Mouse (Mus musculus): ENCODE results near the gene Lyl1. TPM values are rescaled to one million over a fixed set of nuclear protein-coding genes. Genes with fewer than 3 reads are reported as not detected.
A peak's percentile ranks its signal among the peaks of the same experiment; 100 is the strongest.

Lyl1 gene
- polyA plus RNA-seq (2014; fragmentation: Nextera tagmentation; extraction: Ambion mirVana), result 5.1 and 6.5 TPM in 2 replicates

GRCm38 (mm10) chr8:84700941-84701911 is at the start of gene Lyl1:
Gene Lyl1 (plus strand): TSS chr8:84701457.
- 11% methylated on average over 34 of the region's 34 CpGs for WGBS
- H3K4me2 ChIP-seq, result no peak within 1 kb of the TSS
- H3K4me3 ChIP-seq (ENCODE audit: low read depth, low read length), result peak within 1 kb of the TSS; percentile 1; the same call in 1 of the 2 replicates
- peak within 1 kb of the TSS; percentile 36; the same call in 1 of the 2 replicates for H3K27ac ChIP-seq (ENCODE audit: low read depth, low read length)
- peaks cover 49% of the 10 kb centered on the region for H3K27me3 ChIP-seq (ENCODE audit: control insufficient read depth, insufficient read depth, low read length)
- DNase-seq (ENCODE audit: low spot score, missing footprints), result no peak
- H3K9me3 ChIP-seq (ENCODE audit: control insufficient read depth, low read length), result no peaks in the 10 kb centered on the region
- peaks cover 12% of the 10 kb centered on the region for H3K4me1 ChIP-seq (ENCODE audit: control insufficient read depth, insufficient read depth, low read length)
- no peak within 1 kb of the TSS for H3K9ac ChIP-seq (ENCODE audit: low read length)
- peaks cover 10% of the 10 kb centered on the region; the same call in 1 of the 2 replicates for H3K36me3 ChIP-seq (ENCODE audit: control insufficient read depth, insufficient read depth, low read length)
- peak; percentile 35 for ATAC-seq (ENCODE audit: low FRiP score)

- DNase-seq (ENCODE audit: low spot score, missing footprints) (no peak), ATAC-seq (ENCODE audit: low FRiP score) (no peak)
- no peak overlapping the region for H3K9ac ChIP-seq (ENCODE audit: low read length)
- no peaks in the 10 kb centered on the region for H3K27me3 ChIP-seq (ENCODE audit: control insufficient read depth, insufficient read depth, low read length)
- no peaks in the 10 kb centered on the region for H3K36me3 ChIP-seq (ENCODE audit: control insufficient read depth, insufficient read depth, low read length)
- whole genome bisulfite sequencing, result 71% methylated on average over 9 of the region's 9 CpGs
- peaks cover 27% of the 10 kb centered on the region for H3K4me1 ChIP-seq (ENCODE audit: control insufficient read depth, insufficient read depth, low read length)
- no peaks in the 10 kb centered on the region for H3K9me3 ChIP-seq (ENCODE audit: control insufficient read depth, low read length)
- no peak overlapping the region for H3K4me3 ChIP-seq (ENCODE audit: low read depth, low read length)
- no peak overlapping the region for H3K27ac ChIP-seq (ENCODE audit: low read depth, low read length)
- no peak overlapping the region for H3K4me2 ChIP-seq
Measured at GRCm38 (mm10) chr8:84653092-84653631, 48.1 kb upstream of the Lyl1 start.

GRCm38 (mm10) chr8:84654597-84654996 is 46.7 kb upstream of the Lyl1 start:
- no peak for ATAC-seq (ENCODE audit: low FRiP score)
- no peak overlapping the region for H3K4me3 ChIP-seq (ENCODE audit: low read depth, low read length)
- 36% methylated on average over 4 of the region's 4 CpGs for WGBS
- peak; percentile 87 for DNase-seq (ENCODE audit: low spot score, missing footprints)
- no peak overlapping the region for H3K4me2 ChIP-seq
- no peak overlapping the region for H3K9ac ChIP-seq (ENCODE audit: low read length)
- H3K27ac ChIP-seq (ENCODE audit: low read depth, low read length), result peak overlapping the region; percentile 84
- no peaks in the 10 kb centered on the region for H3K36me3 ChIP-seq (ENCODE audit: control insufficient read depth, insufficient read depth, low read length)
- H3K27me3 ChIP-seq (ENCODE audit: control insufficient read depth, insufficient read depth, low read length), result no peaks in the 10 kb centered on the region
- peaks cover 33% of the 10 kb centered on the region for H3K4me1 ChIP-seq (ENCODE audit: control insufficient read depth, insufficient read depth, low read length)
- no peaks in the 10 kb centered on the region for H3K9me3 ChIP-seq (ENCODE audit: control insufficient read depth, low read length)

DNA sequence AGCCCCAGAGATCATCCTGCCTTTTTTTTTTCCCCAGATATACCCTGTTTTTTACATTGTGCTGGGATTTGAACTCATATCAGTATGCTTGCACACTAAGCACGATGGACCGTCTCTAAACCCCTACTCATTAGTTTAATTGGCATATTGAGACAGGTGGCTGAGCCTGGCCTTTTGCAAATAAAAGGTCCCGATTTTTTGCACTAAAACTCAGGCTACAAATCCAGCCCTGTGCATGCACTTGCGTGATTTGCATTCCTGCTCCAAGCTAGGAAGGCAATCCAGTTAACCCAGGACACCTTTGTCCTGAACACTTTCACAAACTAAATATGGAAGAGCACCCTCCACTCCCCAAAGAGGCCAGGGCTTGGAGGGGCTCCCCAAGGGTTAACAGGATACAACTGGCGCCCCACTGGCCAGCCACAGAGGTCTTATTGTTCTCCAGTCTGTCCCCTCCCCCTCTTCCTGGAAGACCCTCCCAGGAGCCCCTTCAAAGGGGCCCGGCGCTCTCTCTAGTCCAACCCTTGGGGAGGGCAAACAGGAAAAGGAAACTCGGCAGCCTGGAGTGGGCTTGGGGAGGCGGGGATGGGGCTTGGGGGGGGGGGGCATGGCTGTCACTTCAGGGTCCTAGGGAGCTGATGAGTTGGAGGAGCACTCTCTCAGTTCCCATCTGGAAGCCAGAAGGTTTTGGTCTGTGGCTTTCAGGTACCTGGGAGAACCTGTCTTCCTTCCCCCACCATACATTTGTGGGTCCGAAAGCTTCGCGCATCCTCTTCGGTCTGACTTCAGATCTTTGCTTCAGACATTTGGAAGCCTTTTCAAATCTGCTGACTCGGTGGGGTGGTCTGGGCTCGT is 45.7 kb upstream of the Lyl1 start:
- Histone ChIP-seq H3K36me3 (ENCODE audit: control insufficient read depth, insufficient read depth, low read length) (no peaks in the 10 kb centered on the region), H3K9me3 (ENCODE audit: control insufficient read depth, low read length) (no peaks in the 10 kb centered on the region), H3K4me3 (ENCODE audit: low read depth, low read length) (peak overlapping the region; percentile 28), H3K27me3 (ENCODE audit: control insufficient read depth, insufficient read depth, low read length) (no peaks in the 10 kb centered on the region), H3K27ac (ENCODE audit: low read depth, low read length) (peak overlapping the region; percentile 84), H3K4me1 (ENCODE audit: control insufficient read depth, insufficient read depth, low read length) (peaks cover 38% of the 10 kb centered on the region), H3K4me2 (peak overlapping the region; percentile 62), H3K9ac (ENCODE audit: low read length) (peak overlapping the region; percentile 62)
- DNase-seq (ENCODE audit: low spot score, missing footprints) (peak; percentile 96), ATAC-seq (ENCODE audit: low FRiP score) (peak; percentile 88)
- under 1% methylated on average over 14 of the region's 15 CpGs for WGBS

DNA sequence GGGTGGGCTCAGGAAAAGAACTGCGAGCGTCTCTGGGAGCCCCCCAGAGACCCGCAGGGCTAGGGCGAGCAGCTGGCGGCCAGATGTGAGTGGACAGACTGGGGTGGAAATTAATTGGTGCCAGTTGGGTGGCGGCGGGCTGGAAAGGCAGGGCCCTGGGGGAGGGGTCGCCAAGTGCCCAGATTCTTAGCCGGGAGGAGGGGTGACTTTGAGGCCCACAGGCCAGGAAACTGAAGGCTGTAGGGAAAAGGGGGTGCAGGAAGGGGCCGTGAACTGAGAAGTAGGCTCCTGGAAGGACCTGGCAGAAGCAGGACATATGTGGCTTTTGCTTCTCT is 45.1 kb upstream of the Lyl1 start:
- H3K4me1 ChIP-seq (ENCODE audit: control insufficient read depth, insufficient read depth, low read length), result peaks cover 44% of the 10 kb centered on the region
- H3K9me3 ChIP-seq (ENCODE audit: control insufficient read depth, low read length), result no peaks in the 10 kb centered on the region
- ATAC-seq (ENCODE audit: low FRiP score) (peak; percentile 36), DNase-seq (ENCODE audit: low spot score, missing footprints) (peak; percentile 96)
- H3K9ac ChIP-seq (ENCODE audit: low read length), result peak overlapping the region; percentile 62
- peak overlapping the region; percentile 28 for H3K4me3 ChIP-seq (ENCODE audit: low read depth, low read length)
- H3K36me3 ChIP-seq (ENCODE audit: control insufficient read depth, insufficient read depth, low read length), result no peaks in the 10 kb centered on the region
- WGBS, result 1% methylated on average over 10 of the region's 10 CpGs
- H3K4me2 ChIP-seq, result peak overlapping the region; percentile 62
- no peaks in the 10 kb centered on the region for H3K27me3 ChIP-seq (ENCODE audit: control insufficient read depth, insufficient read depth, low read length)
- peak overlapping the region; percentile 84 for H3K27ac ChIP-seq (ENCODE audit: low read depth, low read length)

GRCm38 (mm10) chr8:84656641-84657126 is 44.6 kb upstream of the Lyl1 start:
- Histone ChIP-seq H3K9ac (ENCODE audit: low read length) (peak overlapping the region; percentile 62), H3K9me3 (ENCODE audit: control insufficient read depth, low read length) (no peaks in the 10 kb centered on the region), H3K4me1 (ENCODE audit: control insufficient read depth, insufficient read depth, low read length) (peaks cover 49% of the 10 kb centered on the region), H3K36me3 (ENCODE audit: control insufficient read depth, insufficient read depth, low read length) (no peaks in the 10 kb centered on the region), H3K27ac (ENCODE audit: low read depth, low read length) (peak overlapping the region; percentile 84), H3K4me2 (peak overlapping the region; percentile 62), H3K27me3 (ENCODE audit: control insufficient read depth, insufficient read depth, low read length) (no peaks in the 10 kb centered on the region), H3K4me3 (ENCODE audit: low read depth, low read length) (peak overlapping the region; percentile 28)
- ATAC-seq (ENCODE audit: low FRiP score), result peak; percentile 9; the same call in 1 of the 2 replicates
- peak; percentile 94 for DNase-seq (ENCODE audit: low spot score, missing footprints)
- under 1% methylated on average over 23 of the region's 23 CpGs for WGBS

GRCm38 (mm10) chr8:84657203-84657602 is 44.1 kb upstream of the Lyl1 start:
- no peak overlapping the region for H3K9ac ChIP-seq (ENCODE audit: low read length)
- DNase-seq (ENCODE audit: low spot score, missing footprints) (no peak), ATAC-seq (ENCODE audit: low FRiP score) (no peak)
- H3K27me3 ChIP-seq (ENCODE audit: control insufficient read depth, insufficient read depth, low read length), result no peaks in the 10 kb centered on the region
- H3K9me3 ChIP-seq (ENCODE audit: control insufficient read depth, low read length), result no peaks in the 10 kb centered on the region
- H3K27ac ChIP-seq (ENCODE audit: low read depth, low read length), result no peak overlapping the region
- peak overlapping the region; percentile 28; the same call in 1 of the 2 replicates for H3K4me3 ChIP-seq (ENCODE audit: low read depth, low read length)
- H3K36me3 ChIP-seq (ENCODE audit: control insufficient read depth, insufficient read depth, low read length), result no peaks in the 10 kb centered on the region
- H3K4me1 ChIP-seq (ENCODE audit: control insufficient read depth, insufficient read depth, low read length), result peaks cover 52% of the 10 kb centered on the region
- H3K4me2 ChIP-seq, result peak overlapping the region; percentile 62

DNA sequence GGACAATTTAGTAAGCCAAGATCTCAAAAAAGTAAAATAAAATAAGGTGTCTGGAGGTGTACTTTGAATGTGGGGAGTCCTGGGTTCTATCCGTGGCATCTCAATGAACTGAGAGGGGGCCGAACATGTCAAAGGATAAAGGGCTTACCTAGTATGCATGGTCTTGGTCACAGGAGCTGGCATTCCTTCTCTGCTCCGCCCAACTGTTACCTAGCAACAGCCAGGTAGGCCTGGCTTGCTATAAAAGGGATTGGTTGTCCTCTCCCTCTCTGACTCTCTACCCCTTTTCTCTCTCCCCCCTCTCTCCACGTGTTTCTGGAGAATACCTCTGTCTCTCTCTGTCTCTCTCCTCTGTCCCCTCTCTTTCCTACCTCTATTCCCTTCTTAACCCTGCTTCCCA is 43.6 kb upstream of the Lyl1 start:
- DNase-seq (ENCODE audit: low spot score, missing footprints) (no peak), ATAC-seq (ENCODE audit: low FRiP score) (no peak)
- Histone ChIP-seq H3K9me3 (ENCODE audit: control insufficient read depth, low read length) (no peaks in the 10 kb centered on the region), H3K27ac (ENCODE audit: low read depth, low read length) (no peak overlapping the region), H3K36me3 (ENCODE audit: control insufficient read depth, insufficient read depth, low read length) (no peaks in the 10 kb centered on the region), H3K4me2 (no peak overlapping the region), H3K4me1 (ENCODE audit: control insufficient read depth, insufficient read depth, low read length) (peaks cover 52% of the 10 kb centered on the region), H3K27me3 (ENCODE audit: control insufficient read depth, insufficient read depth, low read length) (no peaks in the 10 kb centered on the region), H3K4me3 (ENCODE audit: low read depth, low read length) (no peak overlapping the region), H3K9ac (ENCODE audit: low read length) (no peak overlapping the region)
- 36% methylated on average over 4 of the region's 4 CpGs for WGBS

Data from midbrain, embryonic 11.5 days (tissue).